Mouse (Mus musculus) kidney, adult 2 months (tissue): ENCODE data around the gene Dip2c. TPM values are rescaled to one million over a fixed set of nuclear protein-coding genes. Genes with fewer than 3 reads are reported as not detected.

Experiments used
- DNase-seq: peaks from one replicate; pipeline ENCODE4 v3.0.0; 2021
- H3K27ac ChIP-seq: fragments of 200-500 bp; 2 replicates; pipeline ENCODE4 v1.5.1; 2012; ENCODE audit warnings: low read depth, low read length, control low read depth, inconsistent platforms; ENCODE audit not compliant: insufficient read depth
- H3K27me3 ChIP-seq: fragments of 200-500 bp; replicated peaks from 2 replicates; pipeline ENCODE4 v1.6.1; 2012; ENCODE audit warnings: mild to moderate bottlenecking, moderate library complexity, low read length, inconsistent platforms; ENCODE audit not compliant: control insufficient read depth, insufficient read depth
- H3K36me3 ChIP-seq: fragments of 200-500 bp; 2 replicates; pipeline ENCODE4 v1.6.1; 2012; ENCODE audit warnings: mild to moderate bottlenecking, moderate library complexity, low read length, inconsistent platforms; ENCODE audit not compliant: control insufficient read depth, insufficient read depth
- H3K4me1 ChIP-seq: fragments of 200-500 bp; 2 replicates; pipeline ENCODE4 v1.6.1; 2011; ENCODE audit warnings: low read length; ENCODE audit not compliant: control insufficient read depth, insufficient read depth
- H3K4me3 ChIP-seq: fragments of 200-500 bp; 2 replicates; pipeline ENCODE4 v1.5.1; 2011; ENCODE audit warnings: mild to moderate bottlenecking, low read depth, low read length, control low read depth; ENCODE audit not compliant: insufficient read depth
- CTCF ChIP-seq: fragments of 200-500 bp; conservative IDR thresholded peaks from 2 replicates; pipeline ENCODE4 v1.5.1; 2011; ENCODE audit warnings: low read depth, mild to moderate bottlenecking, control low read depth, low read length, moderate library complexity, mixed read lengths; ENCODE audit not compliant: insufficient read depth, insufficient read length
- POLR2A ChIP-seq: fragments of 200-500 bp; IDR thresholded peaks from one replicate; pipeline ENCODE4 v1.6.1; 2011; ENCODE audit warnings: low read depth, low read length, control low read depth
- WGBS: fragments of 180-500 bp; shearing (Covaris S2); methylation state at CpG from one replicate; pipeline ENCODE4 v1.1.7; 2018; 5-methylcytosine and 5-hydroxymethylcytosine counted together
- polyA plus RNA-seq: library from polyadenylated mRNA; depleted of rRNA; stranded (reverse); fragments of >200 nt; gene quantifications from 2 replicates; pipeline ENCODE4 v1.2.3, GENCODE M21; 2012

Dip2c gene
- polyA plus RNA-seq, 1 experiment: 11.0 TPM

DNA sequence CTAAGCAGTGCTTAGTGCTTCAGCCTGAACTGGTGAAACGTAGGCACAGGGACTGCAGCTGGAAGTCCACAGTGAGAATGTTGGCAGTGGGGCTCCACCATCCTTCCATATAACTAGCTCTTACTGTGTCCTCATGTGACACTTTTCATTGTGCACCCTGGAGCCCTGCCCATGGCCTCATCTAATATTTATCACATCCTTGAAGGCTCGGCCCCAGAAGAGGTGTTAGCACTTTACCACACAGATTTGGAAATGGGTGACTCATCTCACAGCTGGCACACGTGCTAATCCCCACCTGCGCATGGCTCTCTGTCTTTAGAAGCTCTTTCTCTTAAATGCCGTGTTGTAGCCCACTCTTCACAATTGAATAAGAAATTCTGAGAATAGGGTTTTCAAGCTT is 292.5 kb downstream of the Dip2c start:
- H3K36me3 ChIP-seq: no peaks in the 10 kb centered on the region
- H3K27ac ChIP-seq: no peak overlapping the region
- no peaks in the 10 kb centered on the region for H3K27me3 ChIP-seq
- WGBS: 90% methylated on average over 5 of the region's 5 CpGs
- no peak overlapping the region for H3K4me3 ChIP-seq
- no peak for DNase-seq
- H3K4me1 ChIP-seq: no peaks in the 10 kb centered on the region
- no peak for TF ChIP-seq CTCF
- TF ChIP-seq POLR2A: no peak

DNA sequence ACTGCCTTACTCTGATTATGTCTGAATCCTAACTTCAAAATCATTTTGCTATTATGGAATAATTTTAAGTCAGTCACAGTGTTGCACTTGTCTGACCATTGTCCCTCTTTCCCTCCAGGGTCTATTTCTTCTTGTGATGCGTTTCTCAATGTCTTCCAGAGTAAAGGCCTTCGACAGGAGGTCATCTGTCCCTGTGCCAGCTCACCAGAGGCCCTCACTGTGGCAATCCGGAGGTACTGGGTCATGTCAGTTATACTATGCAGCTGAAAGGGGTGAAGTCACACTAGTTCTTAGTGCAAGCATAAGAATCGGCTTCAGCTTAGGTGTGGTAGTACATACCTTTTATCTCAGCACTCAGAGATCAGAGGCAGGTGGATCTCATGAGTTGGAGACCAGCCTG is 300.4 kb downstream of the Dip2c start:
- H3K27ac ChIP-seq: no peak overlapping the region
- H3K4me1 ChIP-seq: no peaks in the 10 kb centered on the region
- no peak overlapping the region for H3K4me3 ChIP-seq
- TF ChIP-seq CTCF: no peak
- no peak for TF ChIP-seq POLR2A
- peaks cover 3% of the 10 kb centered on the region; the same call in 1 of the 2 replicates for H3K36me3 ChIP-seq
- H3K27me3 ChIP-seq: no peaks in the 10 kb centered on the region
- WGBS: 86% methylated on average over 4 of the region's 4 CpGs
- DNase-seq: no peak

DNA sequence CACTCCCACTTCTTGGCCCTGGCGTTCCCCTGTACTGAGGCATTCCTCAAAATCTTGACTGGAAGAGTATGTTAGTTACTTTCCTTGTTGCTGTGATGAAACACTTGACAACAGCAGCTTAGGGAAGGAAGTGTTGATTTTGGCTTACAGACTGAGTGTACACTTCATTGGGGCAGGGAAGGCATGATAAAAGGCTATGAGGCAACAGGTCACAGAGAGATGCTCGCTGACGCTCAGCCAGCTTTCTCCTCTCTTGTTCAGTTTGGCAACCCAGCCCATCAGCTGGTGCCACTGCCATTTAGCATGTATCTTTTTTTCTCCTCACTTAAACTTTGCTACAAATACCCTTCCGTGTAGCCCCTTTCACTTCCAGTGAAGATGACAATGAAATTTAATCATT is 302.1 kb downstream of the Dip2c start:
- Histone ChIP-seq H3K36me3 (peaks cover 3% of the 10 kb centered on the region; the same call in 1 of the 2 replicates), H3K4me3 (no peak overlapping the region), H3K27ac (no peak overlapping the region), H3K4me1 (no peaks in the 10 kb centered on the region), H3K27me3 (no peaks in the 10 kb centered on the region)
- peak; percentile 42 for DNase-seq
- TF ChIP-seq CTCF: no peak
- TF ChIP-seq POLR2A: no peak
- 79% methylated on average over 4 of the region's 4 CpGs for WGBS

DNA sequence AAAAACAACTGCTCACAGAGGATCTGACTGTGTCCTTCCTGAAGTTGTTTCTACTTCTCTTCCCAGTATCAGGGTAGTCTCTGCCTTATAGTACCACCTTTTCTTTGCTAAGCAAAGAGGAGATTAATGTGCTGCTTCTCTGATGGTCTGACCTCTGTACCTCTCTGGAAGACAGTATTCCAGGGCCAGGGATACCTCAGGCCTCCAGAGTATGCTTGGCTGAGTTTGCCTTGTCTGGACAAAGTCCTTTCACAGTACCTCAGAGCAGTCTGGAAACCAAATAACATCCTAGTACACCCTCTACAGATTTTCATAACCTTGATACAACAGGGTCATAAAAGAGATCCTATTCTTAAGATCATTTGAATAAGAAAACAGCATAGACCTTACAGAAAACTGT is 305.5 kb downstream of the Dip2c start:
- Histone ChIP-seq H3K4me1 (no peaks in the 10 kb centered on the region), H3K4me3 (no peak overlapping the region), H3K27me3 (no peaks in the 10 kb centered on the region), H3K27ac (no peak overlapping the region), H3K36me3 (peaks cover 3% of the 10 kb centered on the region; the same call in 1 of the 2 replicates)
- peak; percentile 83 for DNase-seq
- TF ChIP-seq CTCF (no peak), POLR2A (no peak)

DNA sequence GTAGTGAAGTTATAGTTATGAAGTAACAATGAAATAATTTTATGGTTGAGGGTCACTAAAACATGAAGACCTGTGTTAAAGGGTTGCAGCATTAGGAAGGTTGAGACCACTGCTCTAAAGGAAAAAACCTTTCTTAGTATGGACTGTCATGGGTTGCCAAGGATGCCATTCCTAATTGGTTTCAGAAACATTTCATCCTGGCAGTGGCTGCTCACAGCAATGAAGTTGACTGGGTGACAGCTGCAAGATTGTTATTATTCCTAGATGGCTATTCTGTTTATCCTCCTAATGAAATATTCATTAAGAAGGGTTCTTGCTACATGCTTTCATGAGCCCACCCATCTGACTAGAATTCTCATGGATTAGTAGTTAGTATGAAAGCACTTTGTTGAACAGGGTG is 307.3 kb downstream of the Dip2c start:
- Histone ChIP-seq H3K27me3 (no peaks in the 10 kb centered on the region), H3K27ac (no peak overlapping the region), H3K36me3 (no peaks in the 10 kb centered on the region), H3K4me3 (no peak overlapping the region), H3K4me1 (no peaks in the 10 kb centered on the region)
- TF ChIP-seq POLR2A (no peak), CTCF (no peak)
- DNase-seq: no peak

DNA sequence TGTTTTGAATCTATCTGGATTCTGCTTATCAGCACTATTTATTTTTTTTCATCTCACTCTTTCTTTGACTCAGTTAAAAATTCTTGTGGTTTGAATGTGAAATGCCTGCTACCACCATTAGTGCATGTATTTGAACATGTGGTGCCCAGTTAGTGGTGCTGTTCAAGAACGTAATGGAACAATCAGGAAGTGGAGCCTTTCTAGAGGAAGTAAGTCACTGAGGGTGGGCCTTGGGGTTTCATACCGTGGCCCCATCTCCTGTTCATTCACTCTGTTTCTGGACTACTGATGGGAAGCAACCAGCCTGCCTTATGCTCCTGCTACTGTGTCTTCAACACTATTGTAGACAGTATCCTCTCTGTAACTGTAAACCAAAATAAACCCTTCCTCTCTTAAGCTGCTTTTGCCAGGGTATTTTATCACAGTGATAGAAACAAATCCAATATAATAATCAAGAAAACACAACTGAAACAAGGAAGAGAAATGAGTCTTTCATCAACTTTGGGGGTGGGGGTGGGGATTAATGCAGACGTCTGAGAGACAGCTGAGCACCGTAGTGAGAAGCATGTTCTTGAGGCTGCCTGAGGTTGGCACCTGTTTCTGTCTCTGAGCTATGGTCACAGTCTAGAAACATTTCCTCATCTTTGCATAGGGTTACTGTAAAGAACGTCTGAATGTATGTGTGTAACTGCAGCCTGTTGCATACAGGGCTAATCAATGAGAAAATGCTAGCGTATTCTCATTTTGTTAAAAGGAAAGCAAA is 323.2 kb downstream of the Dip2c start:
- WGBS: 84% methylated on average over 6 of the region's 6 CpGs
- Histone ChIP-seq H3K36me3 (no peaks in the 10 kb centered on the region), H3K27ac (no peak overlapping the region), H3K4me1 (no peaks in the 10 kb centered on the region), H3K4me3 (no peak overlapping the region), H3K27me3 (no peaks in the 10 kb centered on the region)
- no peak for DNase-seq
- no peak for TF ChIP-seq CTCF
- TF ChIP-seq POLR2A: no peak

DNA sequence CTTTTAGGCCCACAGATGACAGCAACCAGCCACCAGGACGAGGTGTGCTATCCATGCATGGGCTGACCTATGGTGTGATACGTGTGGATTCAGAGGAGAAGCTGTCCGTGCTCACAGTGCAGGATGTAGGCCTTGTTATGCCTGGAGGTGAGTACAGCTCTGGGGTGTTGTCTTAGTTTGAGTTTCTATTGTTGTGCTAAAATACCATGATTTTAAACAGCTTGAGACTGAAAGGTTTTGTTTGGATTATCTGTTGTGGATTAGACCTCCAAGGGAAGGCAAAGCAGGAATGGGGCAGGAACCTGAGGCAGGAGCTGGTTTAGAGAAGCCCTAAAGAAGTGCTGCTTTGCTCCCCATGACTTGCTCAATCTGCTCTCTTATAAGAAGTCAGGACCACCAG is 325.0 kb downstream of the Dip2c start:
- H3K4me1 ChIP-seq: no peaks in the 10 kb centered on the region
- no peaks in the 10 kb centered on the region for H3K36me3 ChIP-seq
- no peaks in the 10 kb centered on the region for H3K27me3 ChIP-seq
- TF ChIP-seq CTCF: no peak
- no peak for TF ChIP-seq POLR2A
- no peak for DNase-seq
- no peak overlapping the region for H3K4me3 ChIP-seq
- WGBS: 97% methylated on average over 3 of the region's 3 CpGs
- no peak overlapping the region for H3K27ac ChIP-seq

DNA sequence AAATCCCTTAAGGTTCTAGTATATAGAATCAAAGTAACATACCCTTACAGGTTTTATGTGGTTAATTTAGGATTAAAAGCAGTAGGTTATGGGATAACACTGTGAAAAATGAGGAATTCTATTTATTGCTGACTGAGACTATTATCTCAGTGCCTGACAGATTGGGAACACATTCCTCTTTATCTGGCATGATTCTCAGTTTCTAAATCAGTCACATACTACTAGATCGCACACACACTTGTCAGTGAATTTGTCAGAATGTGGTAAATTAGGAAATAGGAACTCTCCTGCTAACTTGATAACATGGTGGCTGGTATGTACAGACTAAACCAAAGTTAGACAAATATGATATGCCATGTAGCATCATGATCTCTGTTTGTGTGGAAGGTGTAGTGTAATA is 334.9 kb downstream of the Dip2c start:
- WGBS: 90% methylated on average over 1 of the region's 1 CpGs
- DNase-seq: no peak
- no peaks in the 10 kb centered on the region for H3K4me1 ChIP-seq
- H3K27me3 ChIP-seq: no peaks in the 10 kb centered on the region
- H3K4me3 ChIP-seq: no peak overlapping the region
- TF ChIP-seq POLR2A (no peak), CTCF (no peak)
- no peak overlapping the region for H3K27ac ChIP-seq
- H3K36me3 ChIP-seq: peaks cover 4% of the 10 kb centered on the region; the same call in 1 of the 2 replicates
